Mouse (Mus musculus) monocyte, adult 2 months (primary cell): ENCODE measurements at regions not wholly inside any gene's neighbourhood (a gene's known extent, or its start where the extent isn't known, plus 50 kb on each side); places are given as distances from the start of the nearest gene placed in this dataset.

Experiments
- DNase-seq, 2 experiments: peaks; one replicate each; pipeline ENCODE4 v3.0.0; 2022; ENCODE audit warnings: low spot score in 2 of 2, low read depth in 1 of 2

GRCm38 (mm10) chr4:107736866-107737265, 52.8 kb upstream of the Dmrtb1 start:
- no peak for DNase-seq

GRCm38 (mm10) chr4:107737907-107738306, 53.9 kb upstream of the Dmrtb1 start:
- DNase-seq, result peak; percentile 37 to 68

- DNase-seq, result no peak
Observed at GRCm38 (mm10) chr4:107738776-107739175, 54.7 kb upstream of the Dmrtb1 start.

GRCm38 (mm10) chr4:107739789-107740405, 55.9 kb upstream of the Dmrtb1 start:
- no peak for DNase-seq

- DNase-seq, result no peak
Observed at GRCm38 (mm10) chr4:107743646-107744045, 58.4 kb upstream of the Lrp8 start.

GRCm38 (mm10) chr4:107746366-107746765, 55.7 kb upstream of the Lrp8 start:
- DNase-seq, result no peak

- DNase-seq, result no peak
Observed at GRCm38 (mm10) chr4:107746923-107747431, 55.1 kb upstream of the Lrp8 start.

- no peak for DNase-seq
Observed at GRCm38 (mm10) chr4:107747454-107747853, 54.6 kb upstream of the Lrp8 start.

- DNase-seq, result no peak
Observed at GRCm38 (mm10) chr4:107747907-107748628, 54.0 kb upstream of the Lrp8 start.

GRCm38 (mm10) chr4:107749045-107749444, 53.0 kb upstream of the Lrp8 start:
- no peak for DNase-seq

GRCm38 (mm10) chr4:107750017-107750416, 52.0 kb upstream of the Lrp8 start:
- no peak for DNase-seq
